Mouse (Mus musculus) embryonic facial prominence, embryonic 10.5 days (tissue): Measurements from ENCODE around the gene Galnt3. TPM values are rescaled to one million over a fixed set of nuclear protein-coding genes. Genes with fewer than 3 reads are reported as not detected.
A peak's percentile ranks its signal among the peaks of the same experiment; 100 is the strongest.

ENCODE experiments used
- DNase-seq: peaks from one replicate; pipeline ENCODE4 v3.0.0-alpha.2; 2017; ENCODE audit warnings: low spot score
- H3K27ac ChIP-seq: fragments of 300-500 bp; sonication (generic); replicated peaks from 2 replicates; pipeline ENCODE4 v1.5.1; 2016; ENCODE audit warnings: mild to moderate bottlenecking
- H3K27me3 ChIP-seq: fragments of 300-500 bp; sonication (generic); replicated peaks from 2 replicates; pipeline ENCODE4 v1.6.1; 2016; ENCODE audit warnings: low read depth, mild to moderate bottlenecking; ENCODE audit not compliant: poor library complexity, severe bottlenecking
- H3K36me3 ChIP-seq: fragments of 300-500 bp; sonication (generic); replicated peaks from 2 replicates; pipeline ENCODE4 v1.6.1; 2016; ENCODE audit warnings: mild to moderate bottlenecking, moderate library complexity
- H3K4me1 ChIP-seq: fragments of 300-500 bp; sonication (generic); 2 replicates; pipeline ENCODE4 v1.6.1; 2016
- H3K4me3 ChIP-seq: fragments of 300-500 bp; sonication (generic); 2 replicates; pipeline ENCODE4 v1.5.1; 2016; ENCODE audit warnings: mild to moderate bottlenecking, moderate library complexity
- H3K9me3 ChIP-seq: fragments of 300-500 bp; sonication (generic); 2 replicates; pipeline ENCODE4 v1.6.1; 2016; ENCODE audit warnings: mild to moderate bottlenecking
- WGBS: fragments of 180-500 bp; shearing (Covaris S2); methylation state at CpG from one replicate; pipeline ENCODE4 v1.1.7; 2016; 5-methylcytosine and 5-hydroxymethylcytosine counted together
- polyA plus RNA-seq: library from polyadenylated mRNA; unstranded; fragments of >200 nt; fragmentation: Nextera tagmentation; extraction: Ambion mirVana; gene quantifications from 2 replicates; pipeline ENCODE4 v1.2.1, GENCODE M21; 2016

Galnt3 gene
- polyA plus RNA-seq, 1 experiment from 2014 or later, result 2.2 TPM

- Histone ChIP-seq H3K27me3 (no peaks in the 10 kb centered on the region), H3K9me3 (no peaks in the 10 kb centered on the region), H3K4me3 (no peak overlapping the region), H3K4me1 (peaks cover 9% of the 10 kb centered on the region; the same call in 1 of the 2 replicates), H3K36me3 (no peaks in the 10 kb centered on the region), H3K27ac (no peak overlapping the region)
- DNase-seq, result no peak
- 88% methylated on average over 2 of the region's 2 CpGs for WGBS
These were observed 17.9 kb upstream of the Galnt3 start for GRCm38 (mm10) chr2:66142711-66143110.

GRCm38 (mm10) chr2:66142268-66142667 is 17.5 kb upstream of the Galnt3 start:
- H3K27ac ChIP-seq, result no peak overlapping the region
- H3K36me3 ChIP-seq, result no peaks in the 10 kb centered on the region
- H3K9me3 ChIP-seq, result no peaks in the 10 kb centered on the region
- no peaks in the 10 kb centered on the region for H3K27me3 ChIP-seq
- DNase-seq, result no peak
- 96% methylated on average over 2 of the region's 2 CpGs for WGBS
- peaks cover 9% of the 10 kb centered on the region; the same call in 1 of the 2 replicates for H3K4me1 ChIP-seq
- no peak overlapping the region for H3K4me3 ChIP-seq

GRCm38 (mm10) chr2:66140246-66140645 is 15.5 kb upstream of the Galnt3 start:
- Histone ChIP-seq H3K9me3 (no peaks in the 10 kb centered on the region), H3K27ac (no peak overlapping the region), H3K36me3 (no peaks in the 10 kb centered on the region), H3K27me3 (no peaks in the 10 kb centered on the region), H3K4me3 (no peak overlapping the region), H3K4me1 (peaks cover 3% of the 10 kb centered on the region; the same call in 1 of the 2 replicates)
- DNase-seq, result peak; percentile 25
- 48% methylated on average over 4 of the region's 4 CpGs for WGBS

- H3K9me3 ChIP-seq, result no peaks in the 10 kb centered on the region
- no peak overlapping the region for H3K27ac ChIP-seq
- H3K4me3 ChIP-seq, result no peak overlapping the region
- no peaks in the 10 kb centered on the region for H3K36me3 ChIP-seq
- H3K27me3 ChIP-seq, result peaks cover 4% of the 10 kb centered on the region
- no peak for DNase-seq
- H3K4me1 ChIP-seq, result no peaks in the 10 kb centered on the region
- WGBS, result 78% methylated on average over 8 of the region's 8 CpGs
These were observed 7.2 kb upstream of the Galnt3 start for GRCm38 (mm10) chr2:66131862-66132544.

- Histone ChIP-seq H3K27me3 (peaks cover 35% of the 10 kb centered on the region), H3K27ac (no peak overlapping the region), H3K4me1 (peaks cover 12% of the 10 kb centered on the region), H3K36me3 (no peaks in the 10 kb centered on the region), H3K9me3 (no peaks in the 10 kb centered on the region), H3K4me3 (no peak overlapping the region)
- 93% methylated on average over 2 of the region's 2 CpGs for WGBS
- DNase-seq, result no peak
These were observed 4.1 kb upstream of the Galnt3 start for GRCm38 (mm10) chr2:66128941-66129340.

GRCm38 (mm10) chr2:66127541-66127940 is 2.7 kb upstream of the Galnt3 start:
- H3K4me3 ChIP-seq, result no peak overlapping the region
- H3K4me1 ChIP-seq, result peaks cover 14% of the 10 kb centered on the region
- no peak overlapping the region for H3K27ac ChIP-seq
- WGBS, result 86% methylated on average over 1 of the region's 1 CpGs
- H3K27me3 ChIP-seq, result peaks cover 48% of the 10 kb centered on the region
- H3K9me3 ChIP-seq, result no peaks in the 10 kb centered on the region
- H3K36me3 ChIP-seq, result no peaks in the 10 kb centered on the region
- DNase-seq, result no peak

GRCm38 (mm10) chr2:66126936-66127335 is 2.1 kb upstream of the Galnt3 start:
- no peak overlapping the region for H3K27ac ChIP-seq
- DNase-seq, result no peak
- H3K4me3 ChIP-seq, result no peak overlapping the region
- 89% methylated on average over 4 of the region's 4 CpGs for WGBS
- H3K36me3 ChIP-seq, result no peaks in the 10 kb centered on the region
- peaks cover 14% of the 10 kb centered on the region for H3K4me1 ChIP-seq
- no peaks in the 10 kb centered on the region for H3K9me3 ChIP-seq
- H3K27me3 ChIP-seq, result peaks cover 54% of the 10 kb centered on the region

- Histone ChIP-seq H3K4me3 (peak overlapping the region; percentile 69), H3K9me3 (no peaks in the 10 kb centered on the region), H3K27ac (peak overlapping the region; percentile 41; the same call in 1 of the 2 replicates), H3K36me3 (no peaks in the 10 kb centered on the region), H3K27me3 (peaks cover 58% of the 10 kb centered on the region), H3K4me1 (peaks cover 14% of the 10 kb centered on the region)
- DNase-seq, result peak; percentile 62
- under 1% methylated on average over 57 of the region's 57 CpGs for WGBS
These were observed 821 bp downstream of the Galnt3 start for GRCm38 (mm10) chr2:66123756-66124589.

- peaks cover 7% of the 10 kb centered on the region for H3K4me1 ChIP-seq
- no peak overlapping the region for H3K4me3 ChIP-seq
- H3K27me3 ChIP-seq, result peaks cover 16% of the 10 kb centered on the region
- DNase-seq, result no peak
- no peak overlapping the region for H3K27ac ChIP-seq
- H3K36me3 ChIP-seq, result no peaks in the 10 kb centered on the region
- no peaks in the 10 kb centered on the region for H3K9me3 ChIP-seq
- 42% methylated on average over 3 of the region's 3 CpGs for WGBS
These were observed 7.1 kb downstream of the Galnt3 start for GRCm38 (mm10) chr2:66117686-66118085.

- Histone ChIP-seq H3K27me3 (0 out of 2 replicates have a peak, but pooled peaks cover 4% of the 10 kb centered on the region), H3K4me3 (no peak overlapping the region), H3K27ac (no peak overlapping the region), H3K9me3 (no peaks in the 10 kb centered on the region), H3K36me3 (no peaks in the 10 kb centered on the region), H3K4me1 (no peaks in the 10 kb centered on the region)
- DNase-seq, result no peak
- 93% methylated on average over 9 of the region's 9 CpGs for WGBS
These were observed 16.8 kb downstream of the Galnt3 start for GRCm38 (mm10) chr2:66107864-66108514.

- Histone ChIP-seq H3K9me3 (no peaks in the 10 kb centered on the region), H3K4me1 (no peaks in the 10 kb centered on the region), H3K36me3 (no peaks in the 10 kb centered on the region), H3K4me3 (no peak overlapping the region), H3K27me3 (peaks cover 8% of the 10 kb centered on the region; the same call in 1 of the 2 replicates), H3K27ac (no peak overlapping the region)
- WGBS, result 90% methylated on average over 10 of the region's 10 CpGs
- DNase-seq, result no peak
These were observed 20.9 kb downstream of the Galnt3 start for GRCm38 (mm10) chr2:66103740-66104436.

GRCm38 (mm10) chr2:66101686-66102304 is 23.0 kb downstream of the Galnt3 start:
- no peak overlapping the region for H3K27ac ChIP-seq
- H3K4me1 ChIP-seq, result peaks cover 8% of the 10 kb centered on the region
- no peak for DNase-seq
- H3K4me3 ChIP-seq, result no peak overlapping the region
- 91% methylated on average over 9 of the region's 9 CpGs for WGBS
- no peaks in the 10 kb centered on the region for H3K36me3 ChIP-seq
- H3K27me3 ChIP-seq, result peaks cover 17% of the 10 kb centered on the region; the same call in 1 of the 2 replicates
- H3K9me3 ChIP-seq, result no peaks in the 10 kb centered on the region
